Mouse (Mus musculus): ENCODE measurements around the gene Ust. TPM values are rescaled to one million over a fixed set of nuclear protein-coding genes. Genes with fewer than 3 reads are reported as not detected.

Ust gene
- polyA plus RNA-seq, 1 experiment from 2014 or later = 0.63 TPM

DNA sequence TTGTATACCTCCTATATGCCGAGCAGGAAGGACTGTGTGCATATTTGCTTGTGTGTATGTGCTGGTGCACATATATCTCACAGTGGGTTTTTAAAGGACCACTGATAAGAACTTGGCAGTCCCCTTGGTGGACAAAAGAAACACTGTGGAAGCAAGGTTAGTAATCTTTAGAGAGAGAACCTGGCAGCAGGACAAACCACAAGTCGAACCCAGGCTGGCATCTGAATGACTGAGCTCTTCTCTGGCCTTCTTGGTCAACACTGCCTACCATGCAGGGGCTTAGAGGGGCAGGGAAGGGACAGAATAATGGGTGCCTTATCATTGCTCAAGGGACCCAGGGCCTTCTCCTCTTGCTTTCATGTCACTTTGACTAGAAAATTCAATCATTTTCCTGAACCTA lies 294.0 kb downstream of the Ust start:
- Histone ChIP-seq H3K4me2 (ENCODE audit: low read depth, low read length) (no peak overlapping the region), H3K9ac (replicated peaks) (no peak overlapping the region), H3K9me3 (ENCODE audit: low read length) (no peaks in the 10 kb centered on the region), H3K36me3 (replicated peaks; ENCODE audit: insufficient read depth, low read length) (no peaks in the 10 kb centered on the region), H3K4me3 (ENCODE audit: low read depth, low read length) (no peak overlapping the region), H3K27ac (ENCODE audit: low read depth) (no peak overlapping the region), H3K27me3 (ENCODE audit: insufficient read depth, low read length) (no peaks in the 10 kb centered on the region), H3K4me1 (ENCODE audit: insufficient read depth) (no peaks in the 10 kb centered on the region; the same call in 1 of the 2 replicates)
- WGBS (ENCODE audit: insufficient replicate concordance) = 55% methylated on average over 2 of the region's 2 CpGs
- DNase-seq = no peak
- no peak for ATAC-seq
- TF ChIP-seq CTCF (IDR thresholded peaks at IDR 0.05; ENCODE audit: low read depth) (no peak), EP300 (IDR thresholded peaks at IDR 0.05; ENCODE audit: low read depth) (no peak)

- TF ChIP-seq CTCF (IDR thresholded peaks at IDR 0.05; ENCODE audit: low read depth) (no peak), EP300 (IDR thresholded peaks at IDR 0.05; ENCODE audit: low read depth) (no peak)
- H3K4me1 ChIP-seq (ENCODE audit: insufficient read depth) = no peaks in the 10 kb centered on the region; the same call in 1 of the 2 replicates
- H3K27me3 ChIP-seq (ENCODE audit: insufficient read depth, low read length) = no peaks in the 10 kb centered on the region
- no peak overlapping the region for H3K27ac ChIP-seq (ENCODE audit: low read depth)
- H3K36me3 ChIP-seq (replicated peaks; ENCODE audit: insufficient read depth, low read length) = no peaks in the 10 kb centered on the region
- H3K4me3 ChIP-seq (ENCODE audit: low read depth, low read length) = no peak overlapping the region
- no peaks in the 10 kb centered on the region for H3K9me3 ChIP-seq (ENCODE audit: low read length)
- no peak overlapping the region for H3K4me2 ChIP-seq (ENCODE audit: low read depth, low read length)
- 81% methylated on average over 8 of the region's 8 CpGs for WGBS (ENCODE audit: insufficient replicate concordance)
- ATAC-seq (no peak), DNase-seq (no peak)
- H3K9ac ChIP-seq (replicated peaks) = no peak overlapping the region
These were observed 294.6 kb downstream of the Ust start for GRCm38 (mm10) chr10:8224046-8224445.

GRCm38 (mm10) chr10:8216946-8217345 lies 301.7 kb downstream of the Ust start:
- H3K4me1 ChIP-seq (ENCODE audit: insufficient read depth) = peaks cover 16% of the 10 kb centered on the region
- H3K27ac ChIP-seq (ENCODE audit: low read depth) = no peak overlapping the region
- H3K36me3 ChIP-seq (replicated peaks; ENCODE audit: insufficient read depth, low read length) = no peaks in the 10 kb centered on the region
- no peak overlapping the region for H3K9ac ChIP-seq (replicated peaks)
- H3K4me2 ChIP-seq (ENCODE audit: low read depth, low read length) = no peak overlapping the region
- ATAC-seq = no peak
- WGBS (ENCODE audit: insufficient replicate concordance) = 63% methylated on average over 8 of the region's 8 CpGs
- no peak for DNase-seq
- no peaks in the 10 kb centered on the region for H3K27me3 ChIP-seq (ENCODE audit: insufficient read depth, low read length)
- no peak overlapping the region for H3K4me3 ChIP-seq (ENCODE audit: low read depth, low read length)
- no peaks in the 10 kb centered on the region for H3K9me3 ChIP-seq (ENCODE audit: low read length)
- TF ChIP-seq EP300 (IDR thresholded peaks at IDR 0.05; ENCODE audit: low read depth) = no peak
- no peak for TF ChIP-seq CTCF (IDR thresholded peaks at IDR 0.05; ENCODE audit: low read depth)

- H3K4me2 ChIP-seq (ENCODE audit: low read depth, low read length) = no peak overlapping the region
- WGBS (ENCODE audit: insufficient replicate concordance) = 79% methylated on average over 3 of the region's 3 CpGs
- no peak overlapping the region for H3K4me3 ChIP-seq (ENCODE audit: low read depth, low read length)
- H3K9ac ChIP-seq (replicated peaks) = no peak overlapping the region
- ATAC-seq (no peak), DNase-seq (no peak)
- no peaks in the 10 kb centered on the region for H3K9me3 ChIP-seq (ENCODE audit: low read length)
- no peak overlapping the region for H3K27ac ChIP-seq (ENCODE audit: low read depth)
- no peaks in the 10 kb centered on the region for H3K27me3 ChIP-seq (ENCODE audit: insufficient read depth, low read length)
- TF ChIP-seq EP300 (IDR thresholded peaks at IDR 0.05; ENCODE audit: low read depth) (no peak), CTCF (IDR thresholded peaks at IDR 0.05; ENCODE audit: low read depth) (no peak)
- peaks cover 16% of the 10 kb centered on the region for H3K4me1 ChIP-seq (ENCODE audit: insufficient read depth)
- no peaks in the 10 kb centered on the region for H3K36me3 ChIP-seq (replicated peaks; ENCODE audit: insufficient read depth, low read length)
These were observed 303.4 kb downstream of the Ust start for GRCm38 (mm10) chr10:8215181-8215580.

DNA sequence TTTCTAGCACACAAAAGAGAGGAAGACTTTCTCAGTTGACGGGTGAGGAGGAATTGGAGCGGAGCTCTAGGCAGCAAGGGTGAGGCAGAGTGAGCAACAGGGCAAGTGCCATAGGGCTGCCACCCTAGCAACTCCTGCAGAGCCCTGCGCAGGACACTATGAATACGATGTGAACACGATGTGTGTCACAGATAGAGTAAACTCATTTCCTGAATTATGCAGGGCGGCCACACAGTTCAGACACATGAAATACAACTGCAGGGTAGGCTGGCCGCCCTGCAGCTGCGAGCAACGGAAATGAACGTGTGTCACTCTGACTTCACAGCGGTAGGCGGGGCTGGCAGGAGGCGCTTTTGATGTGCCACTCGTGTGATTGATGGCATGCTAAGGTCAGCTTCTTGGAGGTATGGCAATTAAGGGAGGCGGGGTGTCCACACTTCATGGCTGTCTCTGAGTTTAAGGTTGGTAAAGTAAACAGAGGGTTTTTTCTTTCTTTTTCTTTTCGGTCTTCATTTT lies 304.7 kb downstream of the Ust start:
- ATAC-seq = peak; percentile 29
- 35% methylated on average over 16 of the region's 16 CpGs for WGBS (ENCODE audit: insufficient replicate concordance)
- TF ChIP-seq CTCF (IDR thresholded peaks at IDR 0.05; ENCODE audit: low read depth) = no peak
- TF ChIP-seq EP300 (IDR thresholded peaks at IDR 0.05; ENCODE audit: low read depth) = no peak
- Histone ChIP-seq H3K9me3 (ENCODE audit: low read length) (no peaks in the 10 kb centered on the region), H3K4me2 (ENCODE audit: low read depth, low read length) (peak overlapping the region; percentile 49), H3K4me3 (ENCODE audit: low read depth, low read length) (no peak overlapping the region), H3K36me3 (replicated peaks; ENCODE audit: insufficient read depth, low read length) (no peaks in the 10 kb centered on the region), H3K27me3 (ENCODE audit: insufficient read depth, low read length) (no peaks in the 10 kb centered on the region), H3K9ac (replicated peaks) (no peak overlapping the region), H3K27ac (ENCODE audit: low read depth) (peak overlapping the region; percentile 60; the same call in 1 of the 2 replicates), H3K4me1 (ENCODE audit: insufficient read depth) (peaks cover 16% of the 10 kb centered on the region)
- peak; percentile 49 for DNase-seq

DNA sequence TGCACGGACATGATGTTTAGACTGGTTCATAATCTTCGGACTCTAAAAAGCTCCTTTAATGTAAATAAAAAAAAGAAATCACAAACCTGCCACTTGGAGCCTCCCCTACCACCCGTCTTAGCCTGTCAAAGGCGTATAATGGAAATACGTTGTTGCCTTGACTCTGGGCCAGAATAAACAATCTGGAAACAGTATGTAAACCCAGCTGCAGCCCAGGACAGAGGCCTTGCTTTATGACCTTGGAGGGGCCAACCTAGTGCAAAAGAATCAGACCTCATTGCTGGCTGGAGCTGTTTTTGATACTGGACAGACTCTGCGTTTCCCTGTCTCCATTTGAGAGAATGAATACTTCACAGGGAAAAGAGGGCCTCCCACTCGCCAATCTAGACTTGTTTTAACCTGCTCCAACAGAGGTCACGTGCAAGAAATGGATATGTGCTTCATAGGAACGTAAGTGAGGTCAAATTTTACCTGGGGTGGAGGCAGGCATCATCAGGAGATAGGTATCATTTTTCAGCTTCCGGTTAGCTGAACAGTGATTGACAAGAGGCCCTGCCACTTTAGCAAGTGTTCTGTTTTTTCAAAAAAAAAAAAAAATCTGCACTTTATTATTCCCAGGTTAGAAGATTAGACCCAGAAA lies 305.2 kb downstream of the Ust start:
- Histone ChIP-seq H3K4me3 (ENCODE audit: low read depth, low read length) (no peak overlapping the region), H3K4me1 (ENCODE audit: insufficient read depth) (peaks cover 16% of the 10 kb centered on the region), H3K27ac (ENCODE audit: low read depth) (peak overlapping the region; percentile 60), H3K36me3 (replicated peaks; ENCODE audit: insufficient read depth, low read length) (no peaks in the 10 kb centered on the region), H3K27me3 (ENCODE audit: insufficient read depth, low read length) (no peaks in the 10 kb centered on the region), H3K9me3 (ENCODE audit: low read length) (no peaks in the 10 kb centered on the region), H3K9ac (replicated peaks) (no peak overlapping the region), H3K4me2 (ENCODE audit: low read depth, low read length) (peak overlapping the region; percentile 49)
- 49% methylated on average over 10 of the region's 10 CpGs for WGBS (ENCODE audit: insufficient replicate concordance)
- DNase-seq (no peak), ATAC-seq (peak; percentile 78)
- TF ChIP-seq CTCF (IDR thresholded peaks at IDR 0.05; ENCODE audit: low read depth) = no peak
- TF ChIP-seq EP300 (IDR thresholded peaks at IDR 0.05; ENCODE audit: low read depth) = no peak
